Mouse (Mus musculus): ENCODE measurements around the gene Jph4.

The Jph4 gene

GRCm38 (mm10) chr14:55115846-55116245 is 889 bp downstream of the Jph4 start:
- no peak for DNase-seq

- peak; percentile 70 for DNase-seq
Measured at GRCm38 (mm10) chr14:55114759-55115701, 1.7 kb downstream of the Jph4 start.

DNA sequence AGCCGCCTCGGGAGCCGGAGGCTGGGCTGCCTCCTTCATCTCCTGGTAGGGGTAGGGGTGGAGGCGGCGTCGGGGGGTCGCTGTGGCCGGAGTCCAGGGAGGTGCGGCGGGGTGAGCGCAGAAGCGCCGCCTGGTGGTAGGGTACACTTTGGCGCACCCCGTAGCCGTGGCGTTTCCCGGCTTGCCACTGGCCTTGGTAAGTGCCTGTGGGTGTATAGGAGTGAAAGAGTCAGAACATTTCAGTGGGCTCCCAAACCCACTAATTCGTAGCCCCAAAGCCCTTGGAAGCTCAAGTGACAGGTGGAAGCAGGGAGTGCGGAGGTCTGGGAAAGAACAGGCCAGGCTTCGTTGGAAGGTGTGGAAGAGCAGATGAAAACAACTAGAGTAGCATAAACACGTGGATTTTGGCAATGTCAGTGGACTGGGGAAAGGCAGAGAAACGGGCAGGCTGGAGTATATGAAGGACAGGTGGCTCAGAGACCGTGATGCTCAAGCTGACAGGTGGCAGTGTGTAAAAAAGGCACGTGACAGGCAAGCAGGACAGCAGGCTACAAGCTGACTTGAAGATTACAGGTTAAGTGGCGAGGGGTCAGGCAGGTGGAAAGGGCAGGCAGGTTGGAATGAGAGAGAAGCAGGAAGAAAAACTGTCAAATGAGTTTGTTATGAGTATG is 2.6 kb downstream of the Jph4 start:
- DNase-seq = peak; percentile 42

DNA sequence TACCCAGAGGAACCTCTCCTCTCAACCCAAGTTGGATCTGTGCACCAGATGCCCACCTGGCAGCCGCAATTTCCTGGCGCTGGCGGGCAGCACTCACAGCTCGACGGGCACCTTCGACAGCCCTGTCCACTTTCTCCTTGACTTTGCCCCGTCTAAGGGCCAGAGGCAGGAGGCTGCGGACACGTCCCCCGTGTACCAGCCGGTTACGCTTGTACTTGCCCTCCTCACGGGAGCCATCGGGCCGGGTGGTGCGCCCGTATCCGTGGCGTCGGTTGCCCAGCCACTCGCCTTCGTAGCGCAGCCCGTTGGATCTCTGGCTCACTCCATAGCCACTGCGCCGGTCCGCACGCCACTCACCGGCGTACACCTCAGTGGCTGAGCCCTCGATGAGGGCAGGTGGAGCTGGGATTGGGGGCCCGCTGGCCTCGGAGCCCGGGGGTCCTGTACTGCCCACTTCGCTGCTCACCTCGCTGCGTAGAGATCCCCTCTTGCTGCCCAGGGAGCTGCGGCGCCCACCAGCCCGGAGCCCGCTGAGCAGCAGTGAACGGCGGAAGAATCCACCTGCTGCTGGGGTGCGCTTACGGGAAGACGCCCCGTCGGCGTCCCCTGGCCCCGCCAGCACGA is 3.3 kb downstream of the Jph4 start:
- DNase-seq = no peak

DNA sequence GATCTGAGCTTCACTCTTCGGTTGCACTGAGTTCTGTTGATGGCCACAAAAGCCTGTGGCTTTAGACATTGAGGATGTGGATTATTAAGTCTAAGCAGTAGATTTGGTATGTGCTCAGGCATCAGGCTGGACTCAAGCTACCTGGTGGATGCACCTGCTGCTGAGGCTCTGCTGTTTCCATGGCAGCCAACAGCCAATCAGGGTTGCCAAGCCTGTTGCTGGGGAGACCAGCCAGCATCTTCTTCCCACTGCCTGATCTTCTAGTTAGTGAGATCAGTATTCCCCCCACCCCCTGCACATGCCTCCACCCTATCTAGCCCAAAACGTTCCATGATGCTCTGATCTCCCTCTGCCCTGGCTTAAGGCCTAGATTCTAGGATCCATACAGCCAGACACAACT is 5.0 kb downstream of the Jph4 start:
- DNase-seq = no peak

DNA sequence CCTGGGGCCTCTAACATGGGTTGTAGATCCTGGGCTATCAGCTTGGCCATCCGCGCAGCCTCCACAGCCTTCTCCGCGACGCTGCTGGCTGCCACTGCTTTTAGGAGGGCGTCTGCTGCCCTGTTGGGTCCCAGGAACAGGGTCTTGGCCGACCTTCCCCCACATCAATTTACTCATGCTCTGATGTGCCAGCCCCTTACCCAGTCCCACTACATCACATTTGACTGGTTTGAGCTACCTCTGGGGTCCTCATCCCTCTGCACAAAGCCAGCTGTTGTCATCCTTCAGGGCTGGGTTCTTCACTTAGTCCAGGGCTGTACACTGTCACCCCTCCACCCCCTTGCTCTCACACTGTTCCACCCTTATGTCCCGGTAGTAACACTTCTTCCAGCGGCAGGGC is 6.7 kb downstream of the Jph4 start:
- no peak for DNase-seq

GRCm38 (mm10) chr14:55109048-55109873 is 7.5 kb downstream of the Jph4 start:
- DNase-seq = peak; percentile 42

DNA sequence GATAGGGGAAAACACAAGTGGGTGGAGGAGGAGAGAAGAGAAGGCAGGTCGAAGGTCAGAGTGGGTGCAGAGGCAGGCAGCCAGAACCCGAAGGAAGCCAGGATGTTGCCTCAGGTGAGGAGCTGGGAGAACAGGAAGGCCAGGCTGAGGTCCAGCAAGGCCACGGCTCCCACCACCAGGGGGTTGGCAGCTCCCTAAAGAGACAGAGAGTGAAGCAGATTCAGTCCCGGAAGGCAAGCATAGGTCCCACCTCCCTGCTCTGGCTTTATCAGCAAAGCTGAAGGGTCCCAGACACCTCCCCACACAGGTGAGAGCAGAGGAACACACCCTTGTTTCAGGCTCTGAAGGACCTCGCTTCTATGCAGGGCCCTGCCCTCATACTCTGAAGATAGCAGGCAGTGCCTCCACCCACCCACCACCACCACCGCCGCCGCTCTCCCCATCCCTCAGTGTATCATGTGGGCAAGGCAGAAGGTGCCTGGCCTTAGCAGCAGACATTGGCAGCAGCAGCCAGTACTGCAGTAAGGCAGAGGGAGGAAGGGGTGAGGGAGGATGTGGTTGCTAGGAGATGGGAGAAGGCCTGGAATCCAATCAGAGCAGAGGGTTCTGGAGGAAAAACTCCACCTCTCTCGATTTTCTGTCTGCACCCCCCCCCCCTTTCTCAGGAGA is 8.4 kb downstream of the Jph4 start:
- DNase-seq = no peak

DNA sequence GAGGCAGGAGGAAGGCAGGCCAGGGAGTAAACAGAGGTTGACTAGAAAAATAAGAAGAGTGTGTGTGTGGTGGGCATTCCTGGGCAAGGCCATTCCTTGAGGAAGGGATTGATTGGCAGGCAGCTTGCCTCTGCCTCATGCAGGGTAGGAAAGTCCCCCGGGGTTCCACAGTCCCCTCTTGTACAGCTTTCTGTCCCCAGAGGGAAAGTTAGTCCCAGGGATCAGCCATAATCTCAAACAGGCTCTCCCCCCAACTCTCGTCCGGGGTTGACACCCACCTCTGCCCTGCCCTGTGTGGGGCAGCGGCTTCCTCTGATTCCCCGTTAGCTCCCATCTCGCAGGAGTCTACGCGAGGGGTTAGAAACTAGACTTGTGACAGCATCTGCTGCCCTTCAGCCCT is 9.7 kb downstream of the Jph4 start:
- no peak for DNase-seq

DNA sequence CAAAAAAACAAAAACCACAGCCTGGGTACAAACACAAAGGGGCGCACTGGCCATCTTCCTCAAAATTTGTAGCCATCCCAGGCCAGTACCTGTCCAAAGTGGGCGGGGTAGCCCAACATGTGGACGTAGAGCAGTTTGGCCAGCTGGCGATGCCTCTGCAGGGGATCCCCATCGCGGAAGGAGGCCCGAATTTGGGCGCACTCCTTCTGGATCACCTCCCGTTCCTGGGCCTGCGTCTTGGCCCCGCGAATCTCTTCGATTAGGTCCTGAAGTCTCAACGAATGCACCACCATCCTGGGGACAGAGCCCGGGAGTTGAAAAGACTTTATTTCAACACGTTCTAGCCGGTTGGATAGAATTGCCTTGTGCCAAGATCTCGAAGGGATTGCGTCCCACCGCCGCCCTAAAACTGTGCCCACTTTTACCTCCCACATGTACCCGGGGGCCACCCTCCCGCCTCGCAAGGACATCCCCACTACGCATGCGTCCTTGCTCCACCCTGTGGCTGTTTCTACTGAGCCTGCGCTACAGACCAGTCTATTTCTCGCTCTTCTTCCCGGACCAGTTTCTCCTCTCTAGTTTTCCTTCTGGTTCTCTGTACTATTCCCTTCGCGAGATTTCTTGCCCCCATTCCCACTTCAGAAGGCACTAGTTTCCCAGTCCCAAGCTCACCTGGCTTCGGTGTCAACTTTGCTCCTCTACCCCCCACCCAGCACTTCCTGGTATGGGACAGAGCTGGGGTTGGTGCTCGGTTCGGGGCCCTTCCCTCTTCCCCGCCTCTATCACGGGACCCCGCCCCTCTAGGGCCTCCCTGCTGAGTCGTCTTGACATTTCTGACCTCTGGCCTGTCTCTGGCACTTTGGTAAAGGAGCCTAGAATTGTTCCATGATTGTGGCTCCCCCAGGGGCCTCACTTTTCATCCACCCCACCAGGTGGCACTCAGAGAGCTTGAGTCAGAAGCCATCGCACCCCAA is 10.6 kb downstream of the Jph4 start, which contains the start of gene Ap1g2:
TSS of gene Ap1g2 (minus strand) at position 758 of the 974 bp plus-strand sequence.
- DNase-seq = peak; percentile 88

- DNase-seq = no peak
Measured at GRCm38 (mm10) chr14:55105386-55105785, 11.3 kb downstream of the Jph4 start.

GRCm38 (mm10) chr14:55104365-55104764 is 12.4 kb downstream of the Jph4 start:
- no peak for DNase-seq

DNA sequence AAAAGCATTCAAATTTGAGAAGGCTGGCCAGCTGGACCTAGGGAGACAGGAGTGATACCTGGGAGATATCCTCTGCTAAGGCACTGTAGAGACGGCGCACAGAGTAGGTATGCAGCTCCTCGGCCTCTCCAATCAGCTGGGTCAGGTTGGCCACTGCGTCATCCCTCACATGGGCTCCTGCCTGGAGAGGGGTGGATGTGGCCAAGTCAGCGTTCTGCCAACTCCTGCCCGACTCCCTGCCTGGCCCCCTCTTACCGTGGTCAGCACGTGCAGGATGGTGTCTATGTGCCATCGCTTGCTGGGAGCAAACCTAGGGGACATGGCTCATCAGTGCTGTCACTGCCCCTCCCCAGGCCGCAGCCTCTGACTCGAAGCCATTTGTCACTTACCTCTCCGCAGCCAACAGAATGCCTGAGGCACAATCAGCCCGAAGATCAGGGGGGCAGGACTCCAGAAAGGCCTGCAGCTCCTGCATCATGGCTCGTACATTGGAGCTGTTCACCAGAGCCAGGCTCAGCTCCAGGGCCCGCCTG is 14.4 kb downstream of the Jph4 start:
- DNase-seq = no peak

- peak; percentile 70 for DNase-seq
Measured at GRCm38 (mm10) chr14:55101592-55101991, 15.1 kb downstream of the Jph4 start.

GRCm38 (mm10) chr14:55098067-55098466 is 18.7 kb downstream of the Jph4 start:
- peak; percentile 80 for DNase-seq

DNA sequence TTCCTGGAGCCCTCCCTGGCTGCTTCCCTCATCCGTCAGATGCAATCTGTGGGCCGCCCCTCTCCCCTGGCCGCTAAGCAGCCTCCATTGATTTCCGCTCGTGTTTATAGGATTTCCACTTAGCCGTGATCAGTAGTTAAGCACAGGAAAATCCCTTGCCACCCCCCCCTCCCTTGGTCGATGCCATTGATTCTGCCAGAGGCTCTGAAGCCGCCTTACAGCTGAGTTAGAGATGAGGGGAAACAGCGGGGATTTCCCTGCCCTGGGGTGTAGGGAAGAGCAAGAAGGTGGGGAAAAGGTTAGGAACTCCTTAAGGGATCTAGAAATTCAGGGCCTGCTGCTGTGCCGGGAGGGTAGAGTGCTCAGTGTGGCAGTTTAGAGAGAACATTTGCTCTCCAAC is 19.1 kb downstream of the Jph4 start:
- no peak for DNase-seq

DNA sequence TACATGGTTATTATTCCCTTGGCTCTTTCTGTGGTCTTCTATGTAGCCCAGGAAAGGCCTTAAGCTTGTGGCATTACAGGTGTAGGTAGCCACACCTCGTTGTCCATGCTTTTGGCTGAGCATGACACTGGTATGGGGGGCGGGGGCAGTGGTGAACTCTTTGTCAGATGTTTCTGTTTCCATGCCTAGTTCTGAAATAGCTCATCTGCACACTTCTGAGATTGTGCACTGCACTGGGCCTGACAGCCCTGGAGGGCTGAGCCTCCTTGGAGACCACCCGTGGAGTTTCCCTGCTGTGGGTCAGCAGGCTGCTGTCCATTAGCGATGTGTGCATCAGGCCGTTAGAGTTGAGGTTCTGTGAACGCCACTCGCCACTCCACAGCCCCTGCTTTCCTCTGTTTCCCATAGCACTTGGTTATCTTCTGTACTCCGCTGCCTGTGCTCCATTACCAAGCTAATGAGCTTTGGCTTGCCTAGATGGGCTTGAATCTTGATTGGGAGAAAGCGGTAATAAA is 20.1 kb downstream of the Jph4 start:
- no peak for DNase-seq

DNA sequence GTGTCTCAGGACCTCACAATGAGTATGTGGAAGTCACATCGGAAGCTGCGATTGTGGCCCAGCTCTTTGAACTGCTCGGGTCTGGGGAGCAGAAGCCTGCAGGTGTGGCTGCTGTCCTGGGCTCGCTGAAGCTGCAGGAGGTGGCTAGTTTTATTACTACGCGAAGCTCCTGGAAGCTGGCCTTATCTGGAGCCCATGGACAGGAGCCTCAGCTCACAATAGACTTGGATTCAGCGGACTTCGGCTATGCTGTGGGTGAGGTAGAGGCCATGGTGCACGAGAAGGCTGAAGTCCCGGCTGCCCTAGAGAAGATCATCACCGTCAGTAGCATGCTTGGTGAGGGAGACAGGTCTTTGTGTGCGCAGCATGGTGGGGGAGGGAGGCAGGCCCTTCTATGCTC is 21.1 kb downstream of the Jph4 start:
- no peak for DNase-seq

DNA sequence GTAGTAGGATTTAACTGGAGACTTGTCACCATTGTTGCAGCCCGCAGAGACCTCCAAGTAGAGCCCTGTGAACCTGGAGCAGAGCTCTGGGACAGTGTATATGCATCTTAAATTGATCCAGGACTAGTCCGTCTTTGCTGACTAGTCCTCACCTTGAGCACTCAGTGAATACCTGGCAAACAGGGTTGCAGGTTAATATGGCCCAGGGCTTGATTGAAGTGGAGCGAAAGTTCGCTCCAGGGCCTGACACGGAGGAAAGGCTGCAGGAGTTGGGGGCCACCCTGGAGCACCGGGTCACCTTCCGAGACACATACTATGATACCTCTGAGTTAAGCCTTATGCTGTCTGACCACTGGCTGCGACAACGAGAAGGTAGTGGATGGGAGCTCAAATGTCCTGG is 21.5 kb downstream of the Jph4 start:
- no peak for DNase-seq

DNA sequence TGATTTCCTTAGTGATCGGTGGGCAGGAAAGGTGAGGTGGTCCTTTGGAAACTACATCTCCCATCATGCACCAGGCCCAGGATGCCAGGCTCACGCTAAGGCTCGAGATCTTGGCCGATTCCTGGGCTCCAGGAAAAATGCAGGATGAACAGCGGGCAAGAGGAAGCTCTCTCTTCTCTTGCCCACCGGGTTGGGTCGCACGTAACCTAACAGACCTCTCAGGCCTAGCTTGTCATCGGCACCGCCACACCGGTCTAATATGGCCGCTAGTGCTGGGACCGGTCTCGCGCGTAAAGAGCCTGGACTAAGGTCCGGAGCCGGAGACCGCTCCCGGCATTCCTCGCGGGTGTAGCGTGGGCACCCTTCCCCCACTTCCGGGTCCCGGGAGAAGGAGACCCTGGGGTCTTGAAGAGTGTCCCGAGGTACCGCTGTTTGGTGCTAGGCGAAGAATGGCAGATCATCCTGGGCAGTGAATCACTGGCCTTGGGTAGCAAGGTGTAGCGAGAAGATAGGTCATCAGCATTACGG is 22.0 kb downstream of the Jph4 start, which contains the start of gene Thtpa:
TSS of gene Thtpa (plus strand) at position 81 of the 528 bp plus-strand sequence.
- DNase-seq = peak; percentile 90
